Mouse (Mus musculus) limb, embryonic 11.5 days (tissue): ENCODE measurements at regions not wholly inside any gene's neighbourhood (a gene's known extent, or its start where the extent isn't known, plus 50 kb on each side); places are given as distances from the start of the nearest gene placed in this dataset.

ENCODE experiments used
- ATAC-seq: fragments of 200-750 bp; cut with Nextera tagmentation; 2 replicates; pipeline ENCODE4 v1.8.0; 2017; ENCODE audit warnings: low read depth; ENCODE audit not compliant: insufficient number of reproducible peaks, low FRiP score, low TSS enrichment
- DNase-seq: peaks from one replicate; pipeline ENCODE4 v3.0.0-alpha.2; 2015; ENCODE audit warnings: low spot score
- H3K27ac ChIP-seq: fragments of 300-500 bp; sonication (generic); replicated peaks from 2 replicates; pipeline ENCODE4 v1.5.1; 2014; ENCODE audit warnings: low read depth, mild to moderate bottlenecking, low read length
- H3K27me3 ChIP-seq: fragments of 300-500 bp; sonication (generic); 2 replicates; pipeline ENCODE4 v1.6.1; 2014; ENCODE audit warnings: mild to moderate bottlenecking, low read length, mixed read lengths; ENCODE audit not compliant: control insufficient read depth, insufficient read depth
- H3K36me3 ChIP-seq: fragments of 300-500 bp; sonication (generic); 2 replicates; pipeline ENCODE4 v1.6.1; 2014; ENCODE audit warnings: mild to moderate bottlenecking, low read length, moderate library complexity, mixed read lengths; ENCODE audit not compliant: control insufficient read depth, insufficient read depth
- H3K4me1 ChIP-seq: fragments of 300-500 bp; sonication (generic); 2 replicates; pipeline ENCODE4 v1.6.1; 2014; ENCODE audit warnings: low read length, mixed read lengths; ENCODE audit not compliant: control insufficient read depth, insufficient read depth
- H3K4me2 ChIP-seq: fragments of 300-500 bp; sonication (generic); 2 replicates; pipeline ENCODE4 v1.6.1; 2014; ENCODE audit warnings: low read depth, mild to moderate bottlenecking, moderate library complexity; ENCODE audit not compliant: severe bottlenecking
- H3K4me3 ChIP-seq: fragments of 300-500 bp; sonication (generic); 2 replicates; pipeline ENCODE4 v1.5.1; 2014; ENCODE audit warnings: low read depth, low read length
- H3K9ac ChIP-seq: fragments of 300-500 bp; sonication (generic); 2 replicates; pipeline ENCODE4 v1.6.1; 2014; ENCODE audit warnings: mild to moderate bottlenecking, low read length
- H3K9me3 ChIP-seq: fragments of 300-500 bp; sonication (generic); 2 replicates; pipeline ENCODE4 v1.6.1; 2016; ENCODE audit warnings: low read length; ENCODE audit not compliant: control insufficient read depth
- WGBS: fragments of 180-500 bp; shearing (Covaris S2); extraction: QIAGEN DNeasy Blood & Tissue Kit; methylation state at CpG from one replicate; pipeline ENCODE4 v1.1.7; 2014; 5-methylcytosine and 5-hydroxymethylcytosine counted together

- ATAC-seq = no peak
- H3K4me1 ChIP-seq = peaks cover 10% of the 10 kb centered on the region
- H3K36me3 ChIP-seq = no peaks in the 10 kb centered on the region
- no peak overlapping the region for H3K9ac ChIP-seq
- H3K9me3 ChIP-seq = no peaks in the 10 kb centered on the region
- no peak for DNase-seq
- H3K27me3 ChIP-seq = no peaks in the 10 kb centered on the region
- H3K27ac ChIP-seq = no peak overlapping the region
- WGBS = 94% methylated on average over 15 of the region's 15 CpGs
- H3K4me2 ChIP-seq = no peak overlapping the region
- no peak overlapping the region for H3K4me3 ChIP-seq
These were observed 64.7 kb upstream of the Rgma start for GRCm38 (mm10) chr7:73310581-73311136.

DNA sequence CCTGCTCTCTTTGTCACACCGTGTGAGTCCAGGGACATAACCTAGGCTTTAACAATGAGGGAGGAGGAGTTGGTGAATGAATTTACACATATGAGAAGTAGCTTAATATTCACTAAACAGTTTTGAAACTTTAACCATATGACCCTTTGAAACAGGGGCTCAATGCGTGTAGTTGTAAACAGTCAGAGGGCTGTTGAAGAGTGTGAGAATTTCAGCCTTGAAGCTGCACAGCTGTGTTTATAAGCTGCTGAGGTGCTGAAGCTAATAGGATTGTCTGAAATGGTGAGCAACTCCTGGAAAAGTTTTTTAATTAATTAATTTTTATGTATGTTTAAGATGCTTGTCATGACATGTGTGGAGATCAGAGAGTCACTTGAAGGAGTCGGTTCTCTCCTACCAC lies 59.8 kb upstream of the Rgma start:
- peaks cover 8% of the 10 kb centered on the region; the same call in 1 of the 2 replicates for H3K4me1 ChIP-seq
- no peak for DNase-seq
- H3K27ac ChIP-seq = no peak overlapping the region
- H3K4me3 ChIP-seq = no peak overlapping the region
- ATAC-seq = no peak
- 73% methylated on average over 3 of the region's 3 CpGs for WGBS
- no peak overlapping the region for H3K9ac ChIP-seq
- H3K27me3 ChIP-seq = no peaks in the 10 kb centered on the region
- H3K9me3 ChIP-seq = no peaks in the 10 kb centered on the region
- H3K4me2 ChIP-seq = no peak overlapping the region
- H3K36me3 ChIP-seq = no peaks in the 10 kb centered on the region

GRCm38 (mm10) chr7:73317574-73317973 lies 57.7 kb upstream of the Rgma start:
- Histone ChIP-seq H3K9me3 (no peaks in the 10 kb centered on the region), H3K9ac (no peak overlapping the region), H3K4me3 (no peak overlapping the region), H3K27ac (no peak overlapping the region), H3K4me2 (no peak overlapping the region), H3K27me3 (no peaks in the 10 kb centered on the region), H3K4me1 (peaks cover 12% of the 10 kb centered on the region; the same call in 1 of the 2 replicates), H3K36me3 (no peaks in the 10 kb centered on the region)
- ATAC-seq (no peak), DNase-seq (no peak)
- 90% methylated on average over 4 of the region's 4 CpGs for WGBS

DNA sequence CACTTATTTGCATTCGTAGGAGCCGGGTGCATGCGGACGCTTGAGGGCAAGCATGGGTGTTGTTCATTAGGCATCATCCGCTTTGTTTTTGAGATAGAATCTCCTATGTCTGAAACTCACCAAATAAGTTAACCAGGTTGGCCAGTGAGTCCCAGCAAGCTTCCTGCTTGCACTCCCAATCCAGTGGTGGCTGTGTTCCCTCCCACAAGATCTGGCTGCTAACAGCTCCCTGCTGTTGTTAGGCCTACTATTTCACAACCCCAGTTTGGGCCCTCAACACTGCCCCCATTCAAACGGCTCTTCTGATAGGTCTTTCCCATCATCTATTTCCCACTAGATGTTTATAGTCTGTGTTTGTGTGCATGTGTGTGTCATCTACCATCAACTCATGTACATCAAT lies 56.3 kb upstream of the Rgma start:
- H3K36me3 ChIP-seq = no peaks in the 10 kb centered on the region
- H3K27ac ChIP-seq = no peak overlapping the region
- DNase-seq (no peak), ATAC-seq (no peak)
- H3K9ac ChIP-seq = no peak overlapping the region
- WGBS = 88% methylated on average over 6 of the region's 6 CpGs
- no peak overlapping the region for H3K4me2 ChIP-seq
- H3K27me3 ChIP-seq = no peaks in the 10 kb centered on the region
- peaks cover 12% of the 10 kb centered on the region; the same call in 1 of the 2 replicates for H3K4me1 ChIP-seq
- no peaks in the 10 kb centered on the region for H3K9me3 ChIP-seq
- no peak overlapping the region for H3K4me3 ChIP-seq

DNA sequence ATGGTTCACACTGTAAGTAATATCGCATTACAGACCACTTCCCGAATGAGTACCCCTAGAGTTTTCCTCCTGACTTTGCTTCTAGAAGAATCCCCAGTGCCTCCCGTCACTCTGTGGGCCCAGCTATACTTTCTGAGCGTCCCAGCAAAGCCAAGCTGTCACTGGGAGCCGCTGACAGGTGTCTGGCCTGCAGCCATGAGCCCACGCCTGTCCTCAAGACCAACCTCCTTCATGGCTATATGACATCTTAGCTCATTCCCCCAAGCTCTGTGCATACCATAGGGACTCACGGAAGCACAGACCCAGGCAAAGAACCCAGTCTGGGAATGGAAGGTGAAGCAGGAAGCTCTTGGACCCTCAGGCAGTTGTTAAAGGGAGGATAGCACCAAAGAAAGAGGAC lies 55.3 kb upstream of the Rgma start:
- Histone ChIP-seq H3K4me2 (no peak overlapping the region), H3K27me3 (no peaks in the 10 kb centered on the region), H3K4me3 (no peak overlapping the region), H3K27ac (no peak overlapping the region), H3K4me1 (peaks cover 12% of the 10 kb centered on the region; the same call in 1 of the 2 replicates), H3K9me3 (no peaks in the 10 kb centered on the region), H3K9ac (no peak overlapping the region), H3K36me3 (no peaks in the 10 kb centered on the region)
- DNase-seq (no peak), ATAC-seq (no peak)
- 68% methylated on average over 7 of the region's 7 CpGs for WGBS

GRCm38 (mm10) chr7:73322466-73323151 lies 52.7 kb upstream of the Rgma start:
- H3K27me3 ChIP-seq = no peaks in the 10 kb centered on the region
- DNase-seq = no peak
- 88% methylated on average over 8 of the region's 8 CpGs for WGBS

GRCm38 (mm10) chr7:73323556-73323955 lies 51.8 kb upstream of the Rgma start:
- Histone ChIP-seq H3K9me3 (no peaks in the 10 kb centered on the region), H3K4me2 (peak overlapping the region; percentile 17; the same call in 1 of the 2 replicates), H3K27me3 (no peaks in the 10 kb centered on the region), H3K4me1 (peaks cover 14% of the 10 kb centered on the region; the same call in 1 of the 2 replicates), H3K36me3 (no peaks in the 10 kb centered on the region), H3K9ac (no peak overlapping the region), H3K4me3 (peak overlapping the region; percentile 15; the same call in 1 of the 2 replicates), H3K27ac (no peak overlapping the region)
- ATAC-seq (no peak), DNase-seq (no peak)
- WGBS = 34% methylated on average over 12 of the region's 12 CpGs

More at GRCm38 (mm10) chr7:73322466-73323151, 52.7 kb upstream of the Rgma start:
- no peak overlapping the region for H3K4me2 ChIP-seq
- H3K9ac ChIP-seq = no peak overlapping the region
- H3K4me1 ChIP-seq = peaks cover 14% of the 10 kb centered on the region; the same call in 1 of the 2 replicates
- no peaks in the 10 kb centered on the region for H3K9me3 ChIP-seq
- ATAC-seq = no peak
- no peak overlapping the region for H3K4me3 ChIP-seq
- H3K36me3 ChIP-seq = no peaks in the 10 kb centered on the region
- H3K27ac ChIP-seq = no peak overlapping the region

DNA sequence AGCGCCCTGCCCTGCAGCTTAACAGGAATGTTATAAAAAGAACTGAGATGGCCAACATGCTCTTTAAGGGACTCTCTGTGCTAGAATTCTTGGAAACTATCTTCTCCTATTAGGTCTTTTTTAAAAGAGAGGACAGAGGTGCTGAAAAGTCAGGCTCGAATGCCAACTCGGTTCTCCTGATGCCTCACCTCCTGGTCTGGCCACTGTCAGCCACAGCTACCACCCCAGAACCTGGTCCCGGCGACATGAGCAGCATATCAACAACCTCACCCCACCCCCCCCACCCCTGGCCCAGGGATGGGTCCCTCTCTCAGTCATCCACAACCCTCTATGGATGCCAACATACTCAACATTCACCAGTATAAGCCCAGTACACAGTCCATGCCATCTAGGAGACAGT lies 49.8 kb upstream of the Rgma start:
- H3K4me1 ChIP-seq = peaks cover 9% of the 10 kb centered on the region; the same call in 1 of the 2 replicates
- no peak overlapping the region for H3K4me3 ChIP-seq
- no peak for DNase-seq
- no peak overlapping the region for H3K4me2 ChIP-seq
- H3K27ac ChIP-seq = no peak overlapping the region
- no peaks in the 10 kb centered on the region for H3K27me3 ChIP-seq
- H3K9ac ChIP-seq = no peak overlapping the region
- WGBS = 96% methylated on average over 5 of the region's 5 CpGs
- H3K36me3 ChIP-seq = no peaks in the 10 kb centered on the region
- no peaks in the 10 kb centered on the region for H3K9me3 ChIP-seq
- ATAC-seq = no peak
